Mouse (Mus musculus) heart, embryonic 15.5 days (tissue): ENCODE data around the gene Eno2. TPM values are rescaled to one million over a fixed set of nuclear protein-coding genes. Genes with fewer than 3 reads are reported as not detected.

Experiments used
- ATAC-seq: fragments of 200-750 bp; cut with Nextera tagmentation; replicated peaks from 2 replicates; pipeline ENCODE4 v1.8.0; 2017; ENCODE audit warnings: low read depth, moderate TSS enrichment; ENCODE audit not compliant: insufficient number of reproducible peaks, insufficient read depth, low FRiP score
- H3K27ac ChIP-seq: fragments of 300-500 bp; sonication (generic); 2 replicates; pipeline ENCODE4 v1.5.1; 2015; ENCODE audit warnings: mild to moderate bottlenecking, inconsistent platforms
- H3K27me3 ChIP-seq: fragments of 300-500 bp; sonication (generic); 2 replicates; pipeline ENCODE4 v1.6.1; 2015; ENCODE audit warnings: inconsistent platforms
- H3K36me3 ChIP-seq: fragments of 300-500 bp; sonication (generic); 2 replicates; pipeline ENCODE4 v1.6.1; 2015; ENCODE audit warnings: mild to moderate bottlenecking, inconsistent platforms
- H3K4me1 ChIP-seq: fragments of 300-500 bp; sonication (generic); replicated peaks from 2 replicates; pipeline ENCODE4 v1.6.1; 2015; ENCODE audit warnings: inconsistent platforms
- H3K4me2 ChIP-seq: fragments of 300-500 bp; sonication (generic); 2 replicates; pipeline ENCODE4 v1.6.1; 2015; ENCODE audit warnings: inconsistent platforms, mild to moderate bottlenecking, moderate library complexity
- H3K4me3 ChIP-seq: fragments of 300-500 bp; sonication (generic); 2 replicates; pipeline ENCODE4 v1.5.1; 2015; ENCODE audit warnings: mild to moderate bottlenecking, inconsistent platforms
- H3K9ac ChIP-seq: fragments of 300-500 bp; sonication (generic); 2 replicates; pipeline ENCODE4 v1.6.1; 2015; ENCODE audit warnings: mild to moderate bottlenecking, inconsistent platforms
- H3K9me3 ChIP-seq: fragments of 300-500 bp; sonication (generic); replicated peaks from 2 replicates; pipeline ENCODE4 v1.6.1; 2016; ENCODE audit warnings: inconsistent platforms
- WGBS: fragments of 180-500 bp; shearing (Covaris S2); methylation state at CpG from one replicate; pipeline ENCODE4 v1.1.7; 2015; ENCODE audit warnings: mixed read lengths; 5-methylcytosine and 5-hydroxymethylcytosine counted together
- polyA plus RNA-seq: library from polyadenylated mRNA; unstranded; fragments of >200 nt; fragmentation: Nextera tagmentation; extraction: Ambion mirVana; gene quantifications from 2 replicates; pipeline ENCODE4 v1.2.1, GENCODE M21; 2015

Gene Eno2
- polyA plus RNA-seq, 1 experiment from 2014 or later, result 2.7 TPM

GRCm38 (mm10) chr6:124746296-124746605 lies 23.2 kb downstream of the Eno2 start:
- Histone ChIP-seq H3K9ac (peak overlapping the region; percentile 82), H3K4me2 (peak overlapping the region; percentile 96)

GRCm38 (mm10) chr6:124745490-124746295 lies 23.8 kb downstream of the Eno2 start:
- under 1% methylated on average over 85 of the region's 85 CpGs for WGBS

More at GRCm38 (mm10) chr6:124746296-124746605, 23.2 kb downstream of the Eno2 start:
- peak overlapping the region; percentile 59 for H3K4me3 ChIP-seq
- peaks cover 37% of the 10 kb centered on the region for H3K4me1 ChIP-seq
- peaks cover 48% of the 10 kb centered on the region for H3K36me3 ChIP-seq
- H3K27ac ChIP-seq, result peak overlapping the region; percentile 79; the same call in 1 of the 2 replicates
- H3K9me3 ChIP-seq, result no peaks in the 10 kb centered on the region
- WGBS, result 20% methylated on average over 8 of the region's 8 CpGs
- H3K27me3 ChIP-seq, result no peaks in the 10 kb centered on the region
- ATAC-seq, result peak; percentile 0; the same call in 1 of the 2 replicates

GRCm38 (mm10) chr6:124744755-124745321 lies 24.6 kb downstream of the Eno2 start:
- H3K9me3 ChIP-seq, result no peaks in the 10 kb centered on the region
- ATAC-seq, result no peak; the same call in 1 of the 2 replicates
- peak overlapping the region; percentile 69 for H3K27ac ChIP-seq
- peaks cover 38% of the 10 kb centered on the region for H3K4me1 ChIP-seq
- peak overlapping the region; percentile 59 for H3K4me3 ChIP-seq
- WGBS, result 69% methylated on average over 26 of the region's 26 CpGs
- peak overlapping the region; percentile 96 for H3K4me2 ChIP-seq
- H3K36me3 ChIP-seq, result peaks cover 48% of the 10 kb centered on the region
- H3K9ac ChIP-seq, result peak overlapping the region; percentile 82
- no peaks in the 10 kb centered on the region for H3K27me3 ChIP-seq

More at GRCm38 (mm10) chr6:124745490-124746295, 23.8 kb downstream of the Eno2 start:
- H3K4me3 ChIP-seq, result peak overlapping the region; percentile 59
- H3K4me1 ChIP-seq, result peaks cover 37% of the 10 kb centered on the region
- H3K27ac ChIP-seq, result peak overlapping the region; percentile 79
- H3K4me2 ChIP-seq, result peak overlapping the region; percentile 96
- peak; percentile 80 for ATAC-seq
- H3K9me3 ChIP-seq, result no peaks in the 10 kb centered on the region
- H3K9ac ChIP-seq, result peak overlapping the region; percentile 82
- no peaks in the 10 kb centered on the region for H3K27me3 ChIP-seq
- peaks cover 48% of the 10 kb centered on the region for H3K36me3 ChIP-seq

GRCm38 (mm10) chr6:124743647-124744046 lies 25.8 kb downstream of the Eno2 start:
- Histone ChIP-seq H3K36me3 (peaks cover 37% of the 10 kb centered on the region), H3K4me1 (peaks cover 45% of the 10 kb centered on the region), H3K27me3 (no peaks in the 10 kb centered on the region), H3K4me3 (no peak overlapping the region), H3K9ac (no peak overlapping the region), H3K27ac (no peak overlapping the region), H3K4me2 (no peak overlapping the region), H3K9me3 (no peaks in the 10 kb centered on the region)
- 87% methylated on average over 8 of the region's 8 CpGs for WGBS
- ATAC-seq, result no peak

- Histone ChIP-seq H3K27ac (no peak overlapping the region), H3K9ac (no peak overlapping the region; the same call in 1 of the 2 replicates), H3K4me2 (no peak overlapping the region), H3K9me3 (no peaks in the 10 kb centered on the region), H3K36me3 (peaks cover 31% of the 10 kb centered on the region), H3K4me1 (peaks cover 49% of the 10 kb centered on the region), H3K27me3 (no peaks in the 10 kb centered on the region), H3K4me3 (no peak overlapping the region)
- ATAC-seq, result no peak
- 85% methylated on average over 15 of the region's 15 CpGs for WGBS
These were observed 26.5 kb downstream of the Eno2 start for GRCm38 (mm10) chr6:124742839-124743514.

GRCm38 (mm10) chr6:124741842-124742241 lies 27.6 kb downstream of the Eno2 start:
- H3K4me3 ChIP-seq, result peak overlapping the region; percentile 66

GRCm38 (mm10) chr6:124740888-124741761 lies 28.3 kb downstream of the Eno2 start, which contains the start of gene Grcc10:
Grcc10 (minus strand) TSS chr6:124741374.
- no peaks in the 10 kb centered on the region for H3K9me3 ChIP-seq
- no peaks in the 10 kb centered on the region for H3K27me3 ChIP-seq
- peak within 1 kb of the TSS; percentile 81 for H3K9ac ChIP-seq
- peak within 1 kb of the TSS; percentile 99 for H3K27ac ChIP-seq
- peaks cover 37% of the 10 kb centered on the region for H3K4me1 ChIP-seq
- peak; percentile 79 for ATAC-seq
- WGBS, result under 1% methylated on average over 41 of the region's 41 CpGs
- H3K4me2 ChIP-seq, result peak within 1 kb of the TSS; percentile 82
- peaks cover 20% of the 10 kb centered on the region for H3K36me3 ChIP-seq
- peak within 1 kb of the TSS; percentile 66 for H3K4me3 ChIP-seq

More at GRCm38 (mm10) chr6:124741842-124742241, 27.6 kb downstream of the Eno2 start:
- Histone ChIP-seq H3K27me3 (no peaks in the 10 kb centered on the region), H3K27ac (peak overlapping the region; percentile 99), H3K4me1 (peaks cover 44% of the 10 kb centered on the region), H3K9ac (peak overlapping the region; percentile 54), H3K9me3 (no peaks in the 10 kb centered on the region), H3K4me2 (peak overlapping the region; percentile 82), H3K36me3 (peaks cover 20% of the 10 kb centered on the region)
- 74% methylated on average over 3 of the region's 3 CpGs for WGBS
- ATAC-seq, result no peak

GRCm38 (mm10) chr6:124740211-124740887 lies 29.1 kb downstream of the Eno2 start:
- under 1% methylated on average over 29 of the region's 29 CpGs for WGBS
- H3K9ac ChIP-seq, result peak overlapping the region; percentile 81

GRCm38 (mm10) chr6:124739231-124739796 lies 30.2 kb downstream of the Eno2 start:
- ATAC-seq, result no peak
- Histone ChIP-seq H3K4me1 (peaks cover 26% of the 10 kb centered on the region), H3K27me3 (no peaks in the 10 kb centered on the region), H3K27ac (no peak overlapping the region), H3K4me3 (no peak overlapping the region), H3K9me3 (no peaks in the 10 kb centered on the region), H3K36me3 (peaks cover 16% of the 10 kb centered on the region), H3K4me2 (peak overlapping the region; percentile 8; the same call in 1 of the 2 replicates), H3K9ac (no peak overlapping the region)
- 79% methylated on average over 10 of the region's 10 CpGs for WGBS

More at GRCm38 (mm10) chr6:124740211-124740887, 29.1 kb downstream of the Eno2 start:
- peaks cover 33% of the 10 kb centered on the region for H3K4me1 ChIP-seq
- ATAC-seq, result peak; percentile 19
- peak overlapping the region; percentile 66 for H3K4me3 ChIP-seq
- H3K36me3 ChIP-seq, result peaks cover 20% of the 10 kb centered on the region
- peak overlapping the region; percentile 82 for H3K4me2 ChIP-seq
- H3K27me3 ChIP-seq, result no peaks in the 10 kb centered on the region
- no peaks in the 10 kb centered on the region for H3K9me3 ChIP-seq
- peak overlapping the region; percentile 99 for H3K27ac ChIP-seq
